Mouse (Mus musculus): ENCODE measurements around the gene Wdtc1.

DNA sequence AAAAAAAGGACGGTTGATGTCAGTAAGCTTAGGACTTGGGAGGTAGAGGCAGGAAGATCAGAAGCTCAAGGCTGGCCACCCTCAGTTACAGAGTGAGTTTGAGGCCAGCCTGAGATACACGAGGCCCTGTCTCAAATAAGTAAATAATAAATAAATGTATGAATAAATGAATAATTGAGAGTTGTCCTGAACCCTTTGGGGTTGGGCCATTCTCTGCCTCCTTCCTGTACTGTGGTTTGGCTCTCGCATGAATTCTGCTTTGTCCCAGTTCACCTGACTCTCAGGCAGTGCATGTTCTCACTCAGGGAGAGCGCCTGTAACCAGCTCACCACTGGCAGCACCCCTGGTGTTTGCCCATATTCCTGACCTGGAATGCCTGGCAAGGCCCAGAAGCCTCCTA is 20.7 kb upstream of the Wdtc1 start:
- no peak for TF ChIP-seq POLR2A (IDR thresholded peaks at IDR 0.05; ENCODE audit: low read depth, low read length)
- no peak for TF ChIP-seq CTCF (IDR thresholded peaks at IDR 0.05; ENCODE audit: extremely low read depth, insufficient read depth, insufficient read length, insufficient replicate concordance)

All from spleen, adult 2 months (tissue).